Mouse (Mus musculus) left cerebral cortex, postnatal 36 days (tissue): Measurements from ENCODE around the gene Ddx50. TPM values are rescaled to one million over a fixed set of nuclear protein-coding genes. Genes with fewer than 3 reads are reported as not detected.

Source experiments
- DNase-seq, 2 experiments: peaks; one replicate each; pipeline ENCODE4 v3.0.0; 2021 to 2022; ENCODE audit warnings: low spot score in 2 of 2, mixed read lengths in 1 of 2
- intact Hi-C: fragments of 180-260 bp; cut with DNase I; formaldehyde crosslinking; loops from one replicate; pipeline ENCODE4 v1.15.1; 2025
- total RNA-seq, 2 experiments: library from RNA; stranded (reverse); gene quantifications; 2 replicates each; pipeline ENCODE4 v1.2.3; 2021

The Ddx50 gene
- 10 to 100 TPM; 75.9 to 96.3 TPM for total RNA-seq

GRCm38 (mm10) chr10:62650881-62651810 lies at the start of gene Ddx50:
Gene Ddx50, minus strand, starts transcription at chr10:62651218.
- intact Hi-C loops = loop anchor here (1.0 to 2.0 kb wide), 2 partner anchors 74 to 141 kb away; partner anchors contain the start of gene Ccar1
- DNase-seq = peak; percentile 100

GRCm38 (mm10) chr10:62692771-62693170 lies 41.8 kb upstream of the Ddx50 start:
- no peak for DNase-seq
- intact Hi-C loops = no loop called here

GRCm38 (mm10) chr10:62692244-62692643 lies 41.2 kb upstream of the Ddx50 start:
- intact Hi-C loops = no loop called here
- no peak for DNase-seq

GRCm38 (mm10) chr10:62687032-62687674 lies 36.1 kb upstream of the Ddx50 start:
- no peak for DNase-seq
- intact Hi-C loops = no loop called here

- intact Hi-C loops = no loop called here
- DNase-seq = no peak
Measured at GRCm38 (mm10) chr10:62683043-62683442, 32.0 kb upstream of the Ddx50 start.

- intact Hi-C loops = no loop called here
- no peak for DNase-seq
Measured at GRCm38 (mm10) chr10:62679833-62680232, 28.8 kb upstream of the Ddx50 start.

GRCm38 (mm10) chr10:62677329-62677728 lies 26.3 kb upstream of the Ddx50 start:
- intact Hi-C loops = no loop called here
- DNase-seq = no peak

- no peak for DNase-seq
- intact Hi-C loops = no loop called here
Measured at GRCm38 (mm10) chr10:62676196-62676595, 25.2 kb upstream of the Ddx50 start.

- intact Hi-C loops = no loop called here
- no peak for DNase-seq
Measured at GRCm38 (mm10) chr10:62672359-62672758, 21.3 kb upstream of the Ddx50 start.

GRCm38 (mm10) chr10:62669245-62669644 lies 18.2 kb upstream of the Ddx50 start:
- intact Hi-C loops = no loop called here
- no peak for DNase-seq

- intact Hi-C loops = no loop called here
- no peak for DNase-seq
Measured at GRCm38 (mm10) chr10:62668463-62668862, 17.4 kb upstream of the Ddx50 start.

- DNase-seq = no peak
Measured at GRCm38 (mm10) chr10:62668043-62668442, 17.0 kb upstream of the Ddx50 start.

GRCm38 (mm10) chr10:62664963-62665590 lies 14.1 kb upstream of the Ddx50 start:
- no peak for DNase-seq
- intact Hi-C loops = no loop called here

More at GRCm38 (mm10) chr10:62668043-62668442, 17.0 kb upstream of the Ddx50 start:
- intact Hi-C loops = no loop called here

GRCm38 (mm10) chr10:62664171-62664570 lies 13.2 kb upstream of the Ddx50 start:
- intact Hi-C loops = no loop called here

GRCm38 (mm10) chr10:62656711-62657110 lies 5.7 kb upstream of the Ddx50 start:
- intact Hi-C loops = no loop called here
- no peak for DNase-seq

More at GRCm38 (mm10) chr10:62664171-62664570, 13.2 kb upstream of the Ddx50 start:
- no peak for DNase-seq

- no peak for DNase-seq
- intact Hi-C loops = loop anchor here (1.0 to 2.0 kb wide), 2 partner anchors 73 to 140 kb away; partner anchors contain the start of gene Ccar1
Measured at GRCm38 (mm10) chr10:62651961-62652360, 943 bp upstream of the Ddx50 start.

GRCm38 (mm10) chr10:62650358-62650782 lies 648 bp downstream of the Ddx50 start:
- intact Hi-C loops = loop anchor here (2.0 kb wide), 1 partner anchor 74 kb away; no protein-coding TSS in a partner anchor
- DNase-seq = no peak

- intact Hi-C loops = no loop called here
Measured at GRCm38 (mm10) chr10:62604161-62604560, 46.9 kb downstream of the Ddx50 start.

GRCm38 (mm10) chr10:62603233-62604030 lies 47.6 kb downstream of the Ddx50 start:
- no peak for DNase-seq
- intact Hi-C loops = no loop called here

More at GRCm38 (mm10) chr10:62604161-62604560, 46.9 kb downstream of the Ddx50 start:
- DNase-seq = no peak
